Comparison of ENCODE assay signal across 10 mouse cellular contexts in the genomic region with DNA sequence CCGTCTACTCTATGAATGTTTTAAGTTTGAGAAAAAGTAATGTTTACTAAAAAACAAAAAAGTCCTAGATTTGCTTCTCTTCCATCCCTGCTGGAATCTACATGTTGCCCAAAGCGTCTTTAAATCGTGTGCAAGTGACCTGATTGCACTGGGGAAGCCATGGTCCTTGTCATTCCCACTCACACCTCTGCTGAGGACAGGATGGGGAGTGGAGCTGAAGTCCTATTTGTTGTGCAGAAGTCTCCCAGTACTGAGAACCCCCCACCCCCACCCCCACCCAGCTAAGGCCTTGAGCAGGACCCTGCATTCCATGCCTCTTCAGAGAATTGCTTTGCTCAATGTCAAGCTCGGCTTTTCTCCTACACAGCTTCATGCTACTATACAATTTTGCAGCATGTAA. TPM values are rescaled to one million over a fixed set of nuclear protein-coding genes. Genes with fewer than 3 reads are reported as not detected.
DNase-seq lines count a peak whose midpoint lies in the region; ATAC-seq and TF ChIP-seq lines count a peak whose summit lies in the region.
"Had no signal": no experiment of that assay in that cellular context is flagged by ENCODE, and none has a peak within 500 bp of the region (broad histone marks: within the 10 kb centered on the region; RNA-seq: fewer than 3 reads in every experiment).

No protein-coding gene starts in this region.

- no peaks in the 10 kb centered on the region for H3K9me3 ChIP-seq in heart, embryonic 13.5 days
- no peaks in the 10 kb centered on the region for H3K9me3 ChIP-seq in lung, embryonic 15.5 days
- no peaks in the 10 kb centered on the region for H3K9me3 ChIP-seq in intestine, embryonic 16.5 days (ENCODE audit: control insufficient read depth, low read length)

- DNase-seq in heart, postnatal 4 days = no peak
- DNase-seq in lung, postnatal 10 days = no peak
- no peak for DNase-seq in frontal cortex, postnatal 36 days (ENCODE audit: low spot score in 2 of 2)
- DNase-seq in gastrocnemius, postnatal 14 days = no peak

- peaks cover 82% of the 10 kb centered on the region for H3K4me1 ChIP-seq in heart, embryonic 13.5 days
- peaks cover 45% of the 10 kb centered on the region for H3K4me1 ChIP-seq in lung, embryonic 15.5 days
- H3K4me1 ChIP-seq in intestine, embryonic 16.5 days (ENCODE audit: control insufficient read depth, insufficient read depth, low read length) = peaks cover 10% of the 10 kb centered on the region; the same call in 1 of the 2 replicates
- H3K4me1 ChIP-seq in olfactory bulb, adult 2 months (ENCODE audit: control insufficient read depth, insufficient read depth, low read length) = peaks cover 21% of the 10 kb centered on the region

- H3K4me3 ChIP-seq in heart, embryonic 13.5 days = peak overlapping the region; percentile 77
- H3K4me3 ChIP-seq in lung, embryonic 15.5 days = peak overlapping the region; percentile 50
- no peak overlapping the region for H3K4me3 ChIP-seq in intestine, embryonic 16.5 days (ENCODE audit: low read length)
- H3K4me3 ChIP-seq in olfactory bulb, adult 2 months (ENCODE audit: insufficient read depth, low read depth, low read length) = no peak overlapping the region

- H3K27me3 ChIP-seq in heart, embryonic 13.5 days (replicated peaks) = no peaks in the 10 kb centered on the region
- no peaks in the 10 kb centered on the region for H3K27me3 ChIP-seq in lung, embryonic 15.5 days
- H3K27me3 ChIP-seq in intestine, embryonic 16.5 days (replicated peaks; ENCODE audit: control insufficient read depth, insufficient read depth, low read length) = no peaks in the 10 kb centered on the region
- H3K27me3 ChIP-seq: CH12.LX had no signal

- H3K4me2 ChIP-seq in heart, embryonic 13.5 days = peak overlapping the region; percentile 80
- peak overlapping the region; percentile 90 for H3K4me2 ChIP-seq in lung, embryonic 15.5 days
- H3K4me2 ChIP-seq in intestine, embryonic 16.5 days (ENCODE audit: low read depth, low read length) = 0 out of 2 replicates have a peak overlapping the region, but pooled peaks have one; percentile 93

- TF ChIP-seq CTCF in olfactory bulb, adult 2 months (IDR thresholded peaks at IDR 0.05; ENCODE audit: insufficient read depth, low read depth, low read length) = no peak

- TF ChIP-seq POLR2A in olfactory bulb, adult 2 months (IDR thresholded peaks at IDR 0.05; ENCODE audit: insufficient read depth, low read depth, low read length) = no peak

- no peak for ATAC-seq in heart, embryonic 13.5 days (ENCODE audit: extremely low read depth, insufficient number of reproducible peaks, low FRiP score, low TSS enrichment)
- ATAC-seq in lung, embryonic 15.5 days (ENCODE audit: borderline replicate concordance, extremely low read depth, low FRiP score, low TSS enrichment) = no peak
- ATAC-seq in intestine, embryonic 16.5 days = no peak

- H3K9ac ChIP-seq in heart, embryonic 13.5 days = peak overlapping the region; percentile 93
- no peak overlapping the region for H3K9ac ChIP-seq in lung, embryonic 15.5 days
- no peak overlapping the region for H3K9ac ChIP-seq in intestine, embryonic 16.5 days (ENCODE audit: low read depth, low read length)

- intact Hi-C loops in gastrocnemius, postnatal 14 days (cut with DNase I; ENCODE audit: low total_unique reads) = no loop called here

- peaks cover 37% of the 10 kb centered on the region for H3K36me3 ChIP-seq in heart, embryonic 13.5 days
- no peaks in the 10 kb centered on the region for H3K36me3 ChIP-seq in lung, embryonic 15.5 days
- no peaks in the 10 kb centered on the region for H3K36me3 ChIP-seq in intestine, embryonic 16.5 days (ENCODE audit: control insufficient read depth, insufficient read depth, low read length)

- 37% methylated on average over 4 of the region's 4 CpGs for WGBS in heart, embryonic 13.5 days
- WGBS in lung, embryonic 15.5 days = 45% methylated on average over 4 of the region's 4 CpGs
- 78% methylated on average over 4 of the region's 4 CpGs for WGBS in intestine, embryonic 16.5 days
- WGBS in olfactory bulb, adult 2 months = 79% methylated on average over 4 of the region's 4 CpGs

- H3K27ac ChIP-seq in heart, embryonic 13.5 days (replicated peaks) = peak overlapping the region; percentile 99
- peak overlapping the region; percentile 88; the same call in 1 of the 2 replicates for H3K27ac ChIP-seq in lung, embryonic 15.5 days
- no peak overlapping the region for H3K27ac ChIP-seq in intestine, embryonic 16.5 days (ENCODE audit: low read length)
- 0 out of 2 replicates have a peak overlapping the region, but pooled peaks have one; percentile 58 for H3K27ac ChIP-seq in olfactory bulb, adult 2 months (ENCODE audit: insufficient read depth, low read depth, low read length)

RNA-seq across cellular contexts. Expression of a gene that starts 1.2 kb away (rescaled TPM):
- 156 and 170 TPM in 2 replicates for polyA plus RNA-seq in heart, embryonic 13.5 days (2015; fragmentation: Nextera tagmentation; extraction: Ambion mirVana)
- 100 to 1,000 TPM; 228 to 229 TPM for total RNA-seq in heart, postnatal 4 days (2021)
- 12.7 and 19.6 TPM in 2 replicates for polyA plus RNA-seq in lung, embryonic 15.5 days (2015; fragmentation: Nextera tagmentation; extraction: Ambion mirVana)
- polyA plus RNA-seq in intestine, embryonic 16.5 days (2015; fragmentation: Nextera tagmentation; extraction: Ambion mirVana) = 3.7 and 4.4 TPM in 2 replicates
- not detected in 2 replicates for polyA plus RNA-seq in olfactory bulb, adult 2 months (2012; ENCODE audit: insufficient read depth, insufficient read length, low replicate concordance, missing spikeins)
- total RNA-seq in gastrocnemius, postnatal 14 days (2021) = 10 to 100 TPM; 26.7 to 35.0 TPM
- total RNA-seq: CH12.LX; monocyte, adult 5-6 weeks had no signal

Comparison
In these comparisons a context has a peak if more than half of its experiments do, and no peak if none do; other contexts are left out.
1. H3K4me3 ChIP-seq: peak in heart, embryonic 13.5 days (single experiment) and lung, embryonic 15.5 days (single experiment); none in intestine, embryonic 16.5 days (single experiment) and olfactory bulb, adult 2 months (single experiment).
2. Peak in every context shown above with its lines, with median percentiles within 50 percentile points of each other: H3K4me2 ChIP-seq.